Mouse (Mus musculus): ENCODE measurements around the gene Rnf145. TPM values are rescaled to one million over a fixed set of nuclear protein-coding genes. Genes with fewer than 3 reads are reported as not detected.
A peak's percentile ranks its signal among the peaks of the same experiment; 100 is the strongest.

Rnf145 gene
- total and polyA plus RNA-seq, 2 experiments from 2014 or later, result 23.3 to 38.1 TPM

GRCm38 (mm10) chr11:44545181-44545580 lies 26.4 kb downstream of the Rnf145 start:
- peaks cover 46% of the 10 kb centered on the region for H3K36me3 ChIP-seq (replicated peaks; ENCODE audit: control insufficient read depth, insufficient read depth, low read length)
- no peaks in the 10 kb centered on the region for H3K4me1 ChIP-seq (ENCODE audit: control insufficient read depth, insufficient read depth)
- H3K27me3 ChIP-seq (ENCODE audit: control insufficient read depth, insufficient read depth, low read length), result no peaks in the 10 kb centered on the region
- no peak overlapping the region for H3K4me2 ChIP-seq (ENCODE audit: low read depth, low read length)
- DNase-seq (ENCODE audit: low spot score) (no peak), ATAC-seq (ENCODE audit: insufficient read depth, low read depth) (no peak)
- no peak overlapping the region for H3K4me3 ChIP-seq (ENCODE audit: low read depth, low read length)
- no peak overlapping the region for H3K9ac ChIP-seq (replicated peaks; ENCODE audit: low read depth, low read length)
- WGBS, result 58% methylated on average over 7 of the region's 7 CpGs
- no peaks in the 10 kb centered on the region for H3K9me3 ChIP-seq (replicated peaks; ENCODE audit: control insufficient read depth, low read length)
- peak overlapping the region; percentile 25; the same call in 1 of the 2 replicates for H3K27ac ChIP-seq (ENCODE audit: low read depth)
- TF ChIP-seq CTCF (IDR thresholded peaks at IDR 0.05; ENCODE audit: low read depth) (no peak), EP300 (IDR thresholded peaks at IDR 0.05; ENCODE audit: low read depth) (no peak)

- no peak for TF ChIP-seq CTCF (IDR thresholded peaks at IDR 0.05; ENCODE audit: low read depth)
- ATAC-seq (ENCODE audit: insufficient read depth, low read depth), result no peak
- no peak for DNase-seq (ENCODE audit: low spot score)
- H3K27ac ChIP-seq (ENCODE audit: low read depth), result peak overlapping the region; percentile 18; the same call in 1 of the 2 replicates
- WGBS, result 51% methylated on average over 8 of the region's 8 CpGs
- no peaks in the 10 kb centered on the region for H3K9me3 ChIP-seq (replicated peaks; ENCODE audit: control insufficient read depth, low read length)
- no peaks in the 10 kb centered on the region for H3K27me3 ChIP-seq (ENCODE audit: control insufficient read depth, insufficient read depth, low read length)
- peaks cover 54% of the 10 kb centered on the region for H3K36me3 ChIP-seq (replicated peaks; ENCODE audit: control insufficient read depth, insufficient read depth, low read length)
- H3K4me3 ChIP-seq (ENCODE audit: low read depth, low read length), result no peak overlapping the region
- no peak overlapping the region for H3K9ac ChIP-seq (replicated peaks; ENCODE audit: low read depth, low read length)
- H3K4me1 ChIP-seq (ENCODE audit: control insufficient read depth, insufficient read depth), result no peaks in the 10 kb centered on the region
- peak overlapping the region; percentile 32 for H3K4me2 ChIP-seq (ENCODE audit: low read depth, low read length)
Observed at GRCm38 (mm10) chr11:44546250-44546649, 27.5 kb downstream of the Rnf145 start.

GRCm38 (mm10) chr11:44547651-44548196 lies 29.0 kb downstream of the Rnf145 start:
- Histone ChIP-seq H3K4me3 (ENCODE audit: low read depth, low read length) (no peak overlapping the region), H3K9ac (replicated peaks; ENCODE audit: low read depth, low read length) (no peak overlapping the region), H3K27ac (ENCODE audit: low read depth) (no peak overlapping the region), H3K27me3 (ENCODE audit: control insufficient read depth, insufficient read depth, low read length) (no peaks in the 10 kb centered on the region), H3K36me3 (replicated peaks; ENCODE audit: control insufficient read depth, insufficient read depth, low read length) (peaks cover 65% of the 10 kb centered on the region), H3K9me3 (replicated peaks; ENCODE audit: control insufficient read depth, low read length) (no peaks in the 10 kb centered on the region), H3K4me1 (ENCODE audit: control insufficient read depth, insufficient read depth) (no peaks in the 10 kb centered on the region), H3K4me2 (ENCODE audit: low read depth, low read length) (no peak overlapping the region)
- WGBS, result 74% methylated on average over 8 of the region's 8 CpGs
- no peak for DNase-seq (ENCODE audit: low spot score)
- no peak for TF ChIP-seq CTCF (IDR thresholded peaks at IDR 0.05; ENCODE audit: low read depth)
- TF ChIP-seq EP300 (IDR thresholded peaks at IDR 0.05; ENCODE audit: low read depth), result no peak
- no peak for ATAC-seq (ENCODE audit: insufficient read depth, low read depth)

- H3K4me3 ChIP-seq (ENCODE audit: low read depth, low read length), result no peak overlapping the region
- DNase-seq (ENCODE audit: low spot score), result no peak
- WGBS, result 96% methylated on average over 12 of the region's 12 CpGs
- TF ChIP-seq EP300 (IDR thresholded peaks at IDR 0.05; ENCODE audit: low read depth), result no peak
- TF ChIP-seq CTCF (IDR thresholded peaks at IDR 0.05; ENCODE audit: low read depth), result no peak
- no peaks in the 10 kb centered on the region for H3K27me3 ChIP-seq (ENCODE audit: control insufficient read depth, insufficient read depth, low read length)
- no peaks in the 10 kb centered on the region for H3K4me1 ChIP-seq (ENCODE audit: control insufficient read depth, insufficient read depth)
- H3K9me3 ChIP-seq (replicated peaks; ENCODE audit: control insufficient read depth, low read length), result no peaks in the 10 kb centered on the region
- no peak for ATAC-seq (ENCODE audit: insufficient read depth, low read depth)
- no peak overlapping the region for H3K9ac ChIP-seq (replicated peaks; ENCODE audit: low read depth, low read length)
- H3K36me3 ChIP-seq (replicated peaks; ENCODE audit: control insufficient read depth, insufficient read depth, low read length), result peaks cover 69% of the 10 kb centered on the region
- no peak overlapping the region for H3K4me2 ChIP-seq (ENCODE audit: low read depth, low read length)
- H3K27ac ChIP-seq (ENCODE audit: low read depth), result no peak overlapping the region
Observed at GRCm38 (mm10) chr11:44548816-44549215, 30.1 kb downstream of the Rnf145 start.

- H3K36me3 ChIP-seq (replicated peaks; ENCODE audit: control insufficient read depth, insufficient read depth, low read length), result peaks cover 65% of the 10 kb centered on the region
- H3K4me2 ChIP-seq (ENCODE audit: low read depth, low read length), result no peak overlapping the region
- DNase-seq (ENCODE audit: low spot score) (no peak), ATAC-seq (ENCODE audit: insufficient read depth, low read depth) (no peak)
- 85% methylated on average over 10 of the region's 10 CpGs for WGBS
- TF ChIP-seq CTCF (IDR thresholded peaks at IDR 0.05; ENCODE audit: low read depth) (no peak), EP300 (IDR thresholded peaks at IDR 0.05; ENCODE audit: low read depth) (no peak)
- H3K9me3 ChIP-seq (replicated peaks; ENCODE audit: control insufficient read depth, low read length), result no peaks in the 10 kb centered on the region
- H3K27me3 ChIP-seq (ENCODE audit: control insufficient read depth, insufficient read depth, low read length), result no peaks in the 10 kb centered on the region
- no peak overlapping the region for H3K27ac ChIP-seq (ENCODE audit: low read depth)
- H3K9ac ChIP-seq (replicated peaks; ENCODE audit: low read depth, low read length), result no peak overlapping the region
- no peaks in the 10 kb centered on the region for H3K4me1 ChIP-seq (ENCODE audit: control insufficient read depth, insufficient read depth)
- no peak overlapping the region for H3K4me3 ChIP-seq (ENCODE audit: low read depth, low read length)
Observed at GRCm38 (mm10) chr11:44549511-44550278, 30.9 kb downstream of the Rnf145 start.

Data from heart, postnatal 0 days (tissue).